Mouse (Mus musculus) spleen, adult 2 months (tissue): Measurements from ENCODE around the gene Phactr4.

ENCODE experiments used
- CTCF ChIP-seq: fragments of 200-500 bp; IDR thresholded peaks from 2 replicates; pipeline ENCODE4 v1.5.1; 2011; ENCODE audit warnings: mild to moderate bottlenecking, inconsistent platforms; ENCODE audit not compliant: insufficient read depth, insufficient read length, insufficient replicate concordance; ENCODE audit errors: extremely low read depth
- POLR2A ChIP-seq: fragments of 200-500 bp; IDR thresholded peaks from 2 replicates; pipeline ENCODE4 v1.6.1; 2011; ENCODE audit warnings: low read depth, low read length, inconsistent platforms

GRCm38 (mm10) chr4:132463430-132464254 is 41.4 kb upstream of the Phactr4 start, which contains the start of gene Med18:
- TF ChIP-seq CTCF (no peak), POLR2A (peak; percentile 83)
